Mouse (Mus musculus) bone marrow, adult 2 months (tissue): ENCODE data around the gene Il4. TPM values are rescaled to one million over a fixed set of nuclear protein-coding genes. Genes with fewer than 3 reads are reported as not detected.

Experiments
- H3K27ac ChIP-seq: fragments of 200-500 bp; 2 replicates; pipeline ENCODE4 v1.5.1; 2012; ENCODE audit warnings: low read depth, mild to moderate bottlenecking, control low read depth, inconsistent platforms, low read length; ENCODE audit not compliant: control insufficient read depth, poor library complexity, insufficient read depth
- H3K4me1 ChIP-seq: fragments of 200-500 bp; 2 replicates; pipeline ENCODE4 v1.6.1; 2011; ENCODE audit warnings: low read length; ENCODE audit not compliant: control insufficient read depth, insufficient read depth
- H3K4me3 ChIP-seq: fragments of 200-500 bp; replicated peaks from 2 replicates; pipeline ENCODE3; 2011; ENCODE audit warnings: mild to moderate bottlenecking, low read depth, low read length, control low read depth; ENCODE audit not compliant: control insufficient read depth
- CTCF ChIP-seq: fragments of 200-500 bp; IDR thresholded peaks from 2 replicates; pipeline ENCODE4 v1.5.1; 2011; ENCODE audit warnings: low read length, control low read depth; ENCODE audit not compliant: control insufficient read depth, insufficient read depth
- POLR2A ChIP-seq: fragments of 200-500 bp; IDR thresholded peaks from 2 replicates; pipeline ENCODE4 v1.6.1; 2011; ENCODE audit warnings: low read depth, mild to moderate bottlenecking, control low read depth, low read length, borderline replicate concordance; ENCODE audit not compliant: control insufficient read depth
- WGBS: fragments of 180-500 bp; shearing (Covaris S2); methylation state at CpG from one replicate; pipeline ENCODE4 v1.1.7; 2018; 5-methylcytosine and 5-hydroxymethylcytosine counted together
- polyA plus RNA-seq: library from polyadenylated mRNA; stranded (reverse); fragments of >200 nt; gene quantifications from 2 replicates; pipeline ENCODE4 v1.2.4, GENCODE M21; 2011; ENCODE audit warnings: low replicate concordance; ENCODE audit not compliant: missing spikeins, insufficient read depth, insufficient read length

Gene Il4
- not detected in 2 replicates for polyA plus RNA-seq

GRCm38 (mm10) chr11:53618619-53619198 is at the start of gene Il4:
TSS of gene Il4 (minus strand) at chr11:53618669.
- Histone ChIP-seq H3K4me1 (peaks cover 2% of the 10 kb centered on the region; the same call in 1 of the 2 replicates), H3K27ac (no peak within 1 kb of the TSS), H3K4me3 (no peak within 1 kb of the TSS)
- whole genome bisulfite sequencing = 35% methylated on average over 7 of the region's 7 CpGs
- TF ChIP-seq CTCF (no peak), POLR2A (no peak)

GRCm38 (mm10) chr11:53664091-53664490 is 45.6 kb upstream of the Il4 start:
- Histone ChIP-seq H3K27ac (no peak overlapping the region), H3K4me3 (no peak overlapping the region), H3K4me1 (no peaks in the 10 kb centered on the region)
- TF ChIP-seq CTCF (no peak), POLR2A (no peak)
- 80% methylated on average over 5 of the region's 5 CpGs for WGBS

GRCm38 (mm10) chr11:53662794-53663674 is 44.6 kb upstream of the Il4 start:
- H3K27ac ChIP-seq = no peak overlapping the region

GRCm38 (mm10) chr11:53657828-53658227 is 39.4 kb upstream of the Il4 start:
- peaks cover 2% of the 10 kb centered on the region; the same call in 1 of the 2 replicates for H3K4me1 ChIP-seq
- TF ChIP-seq POLR2A = no peak
- no peak for TF ChIP-seq CTCF
- 71% methylated on average over 6 of the region's 6 CpGs for WGBS
- H3K4me3 ChIP-seq = no peak overlapping the region
- H3K27ac ChIP-seq = no peak overlapping the region

More at GRCm38 (mm10) chr11:53662794-53663674, 44.6 kb upstream of the Il4 start:
- WGBS = 30% methylated on average over 14 of the region's 14 CpGs
- H3K4me3 ChIP-seq = no peak overlapping the region
- no peak for TF ChIP-seq POLR2A
- no peak for TF ChIP-seq CTCF
- H3K4me1 ChIP-seq = no peaks in the 10 kb centered on the region

- Histone ChIP-seq H3K4me3 (no peak overlapping the region), H3K4me1 (peaks cover 2% of the 10 kb centered on the region; the same call in 1 of the 2 replicates), H3K27ac (peak overlapping the region; percentile 48; the same call in 1 of the 2 replicates)
- TF ChIP-seq POLR2A = no peak
- no peak for TF ChIP-seq CTCF
- WGBS = 83% methylated on average over 8 of the region's 8 CpGs
Measured at GRCm38 (mm10) chr11:53657381-53657780, 38.9 kb upstream of the Il4 start.

- WGBS = 49% methylated on average over 9 of the region's 9 CpGs
- Histone ChIP-seq H3K4me3 (no peak overlapping the region), H3K4me1 (peaks cover 2% of the 10 kb centered on the region; the same call in 1 of the 2 replicates), H3K27ac (no peak overlapping the region)
- TF ChIP-seq CTCF (no peak), POLR2A (no peak)
Measured at GRCm38 (mm10) chr11:53656558-53657202, 38.2 kb upstream of the Il4 start.

GRCm38 (mm10) chr11:53655043-53655442 is 36.6 kb upstream of the Il4 start:
- Histone ChIP-seq H3K4me3 (no peak overlapping the region), H3K4me1 (peaks cover 2% of the 10 kb centered on the region; the same call in 1 of the 2 replicates), H3K27ac (no peak overlapping the region)
- no peak for TF ChIP-seq POLR2A
- TF ChIP-seq CTCF = no peak
- WGBS = 58% methylated on average over 5 of the region's 5 CpGs

GRCm38 (mm10) chr11:53652427-53652826 is 34.0 kb upstream of the Il4 start:
- TF ChIP-seq POLR2A (no peak), CTCF (no peak)
- no peak overlapping the region for H3K27ac ChIP-seq
- WGBS = 72% methylated on average over 2 of the region's 2 CpGs
- H3K4me3 ChIP-seq = no peak overlapping the region
- peaks cover 2% of the 10 kb centered on the region; the same call in 1 of the 2 replicates for H3K4me1 ChIP-seq
